Mouse (Mus musculus): ENCODE results near the gene Sez6l.
"Not testable (repeated sequence)": the region's sequence is repeated elsewhere in the genome, so short reads cannot be mapped to it uniquely, and the experiment has no call there.

Sez6l gene

GRCm38 (mm10) chr5:112433004-112433403 is 144.0 kb downstream of the Sez6l start:
- peak; percentile 47 for DNase-seq (ENCODE audit: low spot score)

- DNase-seq (ENCODE audit: low spot score) = no peak
These were observed 145.0 kb downstream of the Sez6l start for GRCm38 (mm10) chr5:112432033-112432432.

GRCm38 (mm10) chr5:112431120-112431775 is 145.7 kb downstream of the Sez6l start:
- DNase-seq (ENCODE audit: low spot score) = no peak

- DNase-seq (ENCODE audit: low spot score) = peak; percentile 5
These were observed 148.0 kb downstream of the Sez6l start for GRCm38 (mm10) chr5:112428944-112429343.

GRCm38 (mm10) chr5:112427283-112427682 is 149.7 kb downstream of the Sez6l start:
- DNase-seq (ENCODE audit: low spot score) = peak; percentile 51

GRCm38 (mm10) chr5:112426635-112427034 is 150.3 kb downstream of the Sez6l start:
- DNase-seq (ENCODE audit: low spot score) = no peak

- DNase-seq (ENCODE audit: low spot score) = no peak
These were observed 157.4 kb downstream of the Sez6l start for GRCm38 (mm10) chr5:112419535-112419934.

- no peak for DNase-seq (ENCODE audit: low spot score)
These were observed 159.0 kb downstream of the Sez6l start for GRCm38 (mm10) chr5:112418023-112418422.

- no peak for DNase-seq (ENCODE audit: low spot score)
These were observed 160.3 kb downstream of the Sez6l start for GRCm38 (mm10) chr5:112416673-112417072.

- DNase-seq (ENCODE audit: low spot score) = not testable (repeated sequence)
These were observed 164.2 kb downstream of the Sez6l start for GRCm38 (mm10) chr5:112412781-112413180.

- no peak for DNase-seq (ENCODE audit: low spot score)
These were observed 165.3 kb downstream of the Sez6l start for GRCm38 (mm10) chr5:112411514-112412335.

GRCm38 (mm10) chr5:112411072-112411471 is 165.9 kb downstream of the Sez6l start:
- no peak for DNase-seq (ENCODE audit: low spot score)

GRCm38 (mm10) chr5:112409274-112409673 is 167.7 kb downstream of the Sez6l start:
- no peak for DNase-seq (ENCODE audit: low spot score)

- DNase-seq (ENCODE audit: low spot score) = no peak
These were observed 171.0 kb downstream of the Sez6l start for GRCm38 (mm10) chr5:112406017-112406416.

- no peak for DNase-seq (ENCODE audit: low spot score)
These were observed 174.5 kb downstream of the Sez6l start for GRCm38 (mm10) chr5:112402437-112402836.

GRCm38 (mm10) chr5:112399284-112399683 is 177.7 kb downstream of the Sez6l start:
- DNase-seq (ENCODE audit: low spot score) = no peak

GRCm38 (mm10) chr5:112396066-112396465 is 180.9 kb downstream of the Sez6l start:
- DNase-seq (ENCODE audit: low spot score) = no peak

GRCm38 (mm10) chr5:112394779-112395443 is 182.1 kb downstream of the Sez6l start, which contains the start of gene Asphd2:
Asphd2 (minus strand) TSS chr5:112394866.
- DNase-seq (ENCODE audit: low spot score) = no peak

GRCm38 (mm10) chr5:112394415-112394763 is 182.6 kb downstream of the Sez6l start:
- DNase-seq (ENCODE audit: low spot score) = no peak

- no peak for DNase-seq (ENCODE audit: low spot score)
These were observed 183.1 kb downstream of the Sez6l start for GRCm38 (mm10) chr5:112393741-112394414.

- DNase-seq (ENCODE audit: low spot score) = no peak
These were observed 185.2 kb downstream of the Sez6l start for GRCm38 (mm10) chr5:112391676-112392323.

GRCm38 (mm10) chr5:112391002-112391401 is 186.0 kb downstream of the Sez6l start:
- DNase-seq (ENCODE audit: low spot score) = no peak

All from c-Kit-positive CD71-positive TER-119-positive erythroid progenitor cells, embryonic 14.5 days (primary cell).